7 mouse cellular contexts compared by ENCODE assay signal in the genomic region with DNA sequence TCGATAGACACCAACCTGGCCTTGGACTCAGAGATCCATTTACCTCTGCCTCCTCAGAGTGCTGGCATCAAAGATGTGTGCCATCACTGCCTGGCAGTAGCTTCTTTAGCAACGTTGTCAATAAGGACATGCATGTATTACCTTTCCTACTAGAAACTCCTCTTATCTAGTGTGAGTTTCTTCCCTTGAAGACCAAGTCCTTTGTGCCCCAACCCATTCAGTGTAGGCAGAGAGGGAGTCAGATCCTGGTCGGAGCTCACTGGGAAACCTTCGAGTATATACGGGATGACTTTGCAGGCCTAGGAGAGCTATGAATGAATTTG. TPM values are rescaled to one million over a fixed set of nuclear protein-coding genes. Genes with fewer than 3 reads are reported as not detected.
DNase-seq lines count a peak whose midpoint lies in the region; ATAC-seq and TF ChIP-seq lines count a peak whose summit lies in the region.

No protein-coding gene starts in this region.

- no peak for TF ChIP-seq CTCF in embryonic fibroblast, embryonic 13.5 days (IDR thresholded peaks at IDR 0.05; ENCODE audit: borderline replicate concordance, insufficient read depth, low read length)

- H3K27me3 ChIP-seq in lung, embryonic 15.5 days: no peaks in the 10 kb centered on the region
- no peaks in the 10 kb centered on the region for H3K27me3 ChIP-seq in limb, embryonic 13.5 days
- H3K27me3 ChIP-seq in stomach, embryonic 15.5 days (replicated peaks): no peaks in the 10 kb centered on the region

- WGBS in lung, embryonic 15.5 days: 31% methylated on average over 5 of the region's 5 CpGs
- 46% methylated on average over 5 of the region's 5 CpGs for WGBS in limb, embryonic 13.5 days
- WGBS in stomach, embryonic 15.5 days: 30% methylated on average over 5 of the region's 5 CpGs

- peak overlapping the region; percentile 88 for H3K9ac ChIP-seq in lung, embryonic 15.5 days
- peak overlapping the region; percentile 84 for H3K9ac ChIP-seq in limb, embryonic 13.5 days
- H3K9ac ChIP-seq in stomach, embryonic 15.5 days: peak overlapping the region; percentile 85; the same call in 1 of the 2 replicates

- DNase-seq in lung, postnatal 4 days: no peak
- no peak for DNase-seq in thymus, postnatal 14 days
- no peak for DNase-seq in thymus, postnatal 36 days

- peaks cover 28% of the 10 kb centered on the region for H3K4me1 ChIP-seq in lung, embryonic 15.5 days
- peaks cover 14% of the 10 kb centered on the region; the same call in 1 of the 2 replicates for H3K4me1 ChIP-seq in embryonic fibroblast, embryonic 13.5 days (ENCODE audit: control insufficient read depth, insufficient read depth, low read length)
- H3K4me1 ChIP-seq in limb, embryonic 13.5 days: peaks cover 26% of the 10 kb centered on the region
- H3K4me1 ChIP-seq in stomach, embryonic 15.5 days: peaks cover 34% of the 10 kb centered on the region

- no peak overlapping the region for H3K27ac ChIP-seq in lung, embryonic 15.5 days
- peak overlapping the region; percentile 44 for H3K27ac ChIP-seq in embryonic fibroblast, embryonic 13.5 days (ENCODE audit: insufficient read depth, low read length)
- no peak overlapping the region for H3K27ac ChIP-seq in limb, embryonic 13.5 days
- H3K27ac ChIP-seq in stomach, embryonic 15.5 days: peak overlapping the region; percentile 37

- H3K36me3 ChIP-seq in lung, embryonic 15.5 days: peaks cover 41% of the 10 kb centered on the region
- H3K36me3 ChIP-seq in limb, embryonic 13.5 days: peaks cover 50% of the 10 kb centered on the region
- peaks cover 37% of the 10 kb centered on the region for H3K36me3 ChIP-seq in stomach, embryonic 15.5 days

- ATAC-seq in lung, embryonic 15.5 days (ENCODE audit: borderline replicate concordance, extremely low read depth, low FRiP score, low TSS enrichment): no peak
- ATAC-seq in limb, embryonic 13.5 days (ENCODE audit: low FRiP score, low read depth): no peak
- ATAC-seq in stomach, embryonic 15.5 days (ENCODE audit: insufficient read depth, low FRiP score, low read depth): no peak

- H3K9me3 ChIP-seq in lung, embryonic 15.5 days: no peaks in the 10 kb centered on the region
- H3K9me3 ChIP-seq in limb, embryonic 13.5 days: no peaks in the 10 kb centered on the region
- H3K9me3 ChIP-seq in stomach, embryonic 15.5 days: no peaks in the 10 kb centered on the region

- TF ChIP-seq POLR2A in embryonic fibroblast, embryonic 13.5 days (IDR thresholded peaks at IDR 0.05; ENCODE audit: low read depth, low read length): peak; percentile 58

- peak overlapping the region; percentile 76 for H3K4me2 ChIP-seq in lung, embryonic 15.5 days
- peak overlapping the region; percentile 80 for H3K4me2 ChIP-seq in limb, embryonic 13.5 days (replicated peaks)
- peak overlapping the region; percentile 72 for H3K4me2 ChIP-seq in stomach, embryonic 15.5 days

- H3K4me3 ChIP-seq in lung, embryonic 15.5 days: peak overlapping the region; percentile 88
- H3K4me3 ChIP-seq in embryonic fibroblast, embryonic 13.5 days (ENCODE audit: insufficient read depth, low read length): peak overlapping the region; percentile 72
- peak overlapping the region; percentile 99 for H3K4me3 ChIP-seq in limb, embryonic 13.5 days
- H3K4me3 ChIP-seq in stomach, embryonic 15.5 days (replicated peaks): peak overlapping the region; percentile 76

RNA-seq across cellular contexts. Expression of gene P4hb, which starts 1.2 kb away (rescaled TPM):
- 847 and 883 TPM in 2 replicates for polyA plus RNA-seq in lung, embryonic 15.5 days (2015; fragmentation: Nextera tagmentation; extraction: Ambion mirVana)
- 846 and 907 TPM in 2 replicates for polyA plus RNA-seq in embryonic fibroblast, embryonic 13.5 days (2011; ENCODE audit: insufficient read length, low read depth, missing spikeins)
- polyA plus RNA-seq in limb, embryonic 13.5 days (2015; fragmentation: Nextera tagmentation; extraction: Ambion mirVana): 775 and 791 TPM in 2 replicates
- 954 and 1,026 TPM in 2 replicates for polyA plus RNA-seq in stomach, embryonic 15.5 days (2015; fragmentation: Nextera tagmentation; extraction: Ambion mirVana)

RNA-seq across cellular contexts. Expression of gene Arhgdia, which starts 7.2 kb away (rescaled TPM):
- polyA plus RNA-seq in lung, embryonic 15.5 days (2015; fragmentation: Nextera tagmentation; extraction: Ambion mirVana): 697 and 699 TPM in 2 replicates
- polyA plus RNA-seq in embryonic fibroblast, embryonic 13.5 days (2011; ENCODE audit: insufficient read length, low read depth, missing spikeins): 500 and 534 TPM in 2 replicates
- polyA plus RNA-seq in limb, embryonic 13.5 days (2015; fragmentation: Nextera tagmentation; extraction: Ambion mirVana): 530 and 555 TPM in 2 replicates
- polyA plus RNA-seq in stomach, embryonic 15.5 days (2015; fragmentation: Nextera tagmentation; extraction: Ambion mirVana): 537 and 556 TPM in 2 replicates

RNA-seq across cellular contexts. Expression of gene Ppp1r27, which starts 23.3 kb away (rescaled TPM):
- 0.65 and 1.7 TPM in 2 replicates for polyA plus RNA-seq in lung, embryonic 15.5 days (2015; fragmentation: Nextera tagmentation; extraction: Ambion mirVana)
- polyA plus RNA-seq in embryonic fibroblast, embryonic 13.5 days (2011; ENCODE audit: insufficient read length, low read depth, missing spikeins): not detected in 2 replicates
- 0.59 and 0.94 TPM in 2 replicates for polyA plus RNA-seq in limb, embryonic 13.5 days (2015; fragmentation: Nextera tagmentation; extraction: Ambion mirVana)
- 0.59 TPM in 1 of 2 replicates, not detected in the other for polyA plus RNA-seq in stomach, embryonic 15.5 days (2015; fragmentation: Nextera tagmentation; extraction: Ambion mirVana)

RNA-seq across cellular contexts. Expression of gene Alyref, which starts 23.9 kb away (rescaled TPM):
- 511 and 543 TPM in 2 replicates for polyA plus RNA-seq in lung, embryonic 15.5 days (2015; fragmentation: Nextera tagmentation; extraction: Ambion mirVana)
- polyA plus RNA-seq in embryonic fibroblast, embryonic 13.5 days (2011; ENCODE audit: insufficient read length, low read depth, missing spikeins): 112 and 150 TPM in 2 replicates
- polyA plus RNA-seq in limb, embryonic 13.5 days (2015; fragmentation: Nextera tagmentation; extraction: Ambion mirVana): 480 and 508 TPM in 2 replicates
- 420 and 451 TPM in 2 replicates for polyA plus RNA-seq in stomach, embryonic 15.5 days (2015; fragmentation: Nextera tagmentation; extraction: Ambion mirVana)

RNA-seq across cellular contexts. Expression of gene Anapc11, which starts 24.0 kb away (rescaled TPM):
- 215 and 222 TPM in 2 replicates for polyA plus RNA-seq in lung, embryonic 15.5 days (2015; fragmentation: Nextera tagmentation; extraction: Ambion mirVana)
- polyA plus RNA-seq in embryonic fibroblast, embryonic 13.5 days (2011; ENCODE audit: insufficient read length, low read depth, missing spikeins): 78.0 and 87.2 TPM in 2 replicates
- polyA plus RNA-seq in limb, embryonic 13.5 days (2015; fragmentation: Nextera tagmentation; extraction: Ambion mirVana): 217 and 222 TPM in 2 replicates
- polyA plus RNA-seq in stomach, embryonic 15.5 days (2015; fragmentation: Nextera tagmentation; extraction: Ambion mirVana): 196 and 200 TPM in 2 replicates

Comparison
In these comparisons a context has a peak if more than half of its experiments do, and no peak if none do; other contexts are left out.
1. H3K27ac ChIP-seq: peak in embryonic fibroblast, embryonic 13.5 days (single experiment) and stomach, embryonic 15.5 days (single experiment); none in lung, embryonic 15.5 days (single experiment) and limb, embryonic 13.5 days (single experiment).
2. Peak in every context shown above with its lines, with median percentiles within 50 percentile points of each other: H3K4me2 ChIP-seq, H3K4me3 ChIP-seq and H3K9ac ChIP-seq.